Mouse (Mus musculus) urinary bladder, adult 2 months (tissue): ENCODE data around the gene Aldh3b1. TPM values are rescaled to one million over a fixed set of nuclear protein-coding genes. Genes with fewer than 3 reads are reported as not detected.

Experiments used
- DNase-seq: peaks from one replicate; pipeline ENCODE4 v3.0.0; 2022; ENCODE audit warnings: low spot score
- polyA plus RNA-seq: library from polyadenylated mRNA; depleted of rRNA; stranded (reverse); fragments of >200 nt; gene quantifications from 2 replicates; pipeline ENCODE4 v1.2.3, GENCODE M21; 2012

Gene Aldh3b1
- polyA plus RNA-seq, 1 experiment = 6.8 TPM

- no peak for DNase-seq
Observed at GRCm38 (mm10) chr19:3942986-3943735, 13.6 kb upstream of the Aldh3b1 start.

DNA sequence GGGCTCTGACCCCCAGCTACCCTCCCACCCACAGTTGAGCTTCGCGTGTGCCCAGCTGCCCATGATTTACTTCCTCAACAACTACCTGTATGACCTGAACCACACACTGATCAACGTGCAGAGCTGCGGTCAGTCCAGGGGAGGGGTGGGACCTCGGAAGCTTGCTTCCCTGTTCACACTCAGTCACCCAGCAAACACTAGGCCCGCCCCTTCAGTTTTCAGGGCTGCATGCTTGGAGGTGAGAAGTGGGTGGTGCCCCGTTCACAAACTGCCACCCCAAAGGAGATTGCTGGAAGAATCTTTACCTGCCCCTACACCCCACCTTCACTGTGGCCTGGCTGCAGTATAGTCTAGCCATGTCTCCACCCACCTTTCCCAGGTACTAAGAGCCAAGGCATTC, 12.7 kb upstream of the Aldh3b1 start:
- no peak for DNase-seq

- DNase-seq = no peak
Observed at GRCm38 (mm10) chr19:3935896-3936850, 6.6 kb upstream of the Aldh3b1 start.

GRCm38 (mm10) chr19:3935032-3935895, 5.7 kb upstream of the Aldh3b1 start, which contains the start of gene Unc93b1:
Gene Unc93b1, plus strand, starts transcription at chr19:3935186.
- DNase-seq = no peak

DNA sequence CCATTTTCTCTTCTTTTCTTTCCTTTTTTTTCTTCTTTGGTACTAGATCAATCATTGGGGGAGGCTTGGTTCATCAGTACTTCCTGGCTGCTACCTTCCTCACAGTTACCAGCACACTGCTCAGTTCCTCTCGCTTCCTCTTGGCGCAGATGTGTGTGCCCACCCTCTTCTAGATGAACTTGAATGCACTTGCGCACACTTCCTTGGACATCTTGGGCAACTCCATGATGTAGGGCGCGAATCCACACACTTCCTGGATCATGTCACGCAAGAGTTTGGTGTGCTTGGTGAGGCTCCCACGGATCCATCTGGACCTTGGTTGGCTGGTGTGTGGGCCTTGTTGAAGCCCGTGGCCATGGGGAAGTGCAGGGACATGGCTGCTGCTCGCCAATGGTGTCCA, 2.1 kb upstream of the Aldh3b1 start:
- DNase-seq = no peak

DNA sequence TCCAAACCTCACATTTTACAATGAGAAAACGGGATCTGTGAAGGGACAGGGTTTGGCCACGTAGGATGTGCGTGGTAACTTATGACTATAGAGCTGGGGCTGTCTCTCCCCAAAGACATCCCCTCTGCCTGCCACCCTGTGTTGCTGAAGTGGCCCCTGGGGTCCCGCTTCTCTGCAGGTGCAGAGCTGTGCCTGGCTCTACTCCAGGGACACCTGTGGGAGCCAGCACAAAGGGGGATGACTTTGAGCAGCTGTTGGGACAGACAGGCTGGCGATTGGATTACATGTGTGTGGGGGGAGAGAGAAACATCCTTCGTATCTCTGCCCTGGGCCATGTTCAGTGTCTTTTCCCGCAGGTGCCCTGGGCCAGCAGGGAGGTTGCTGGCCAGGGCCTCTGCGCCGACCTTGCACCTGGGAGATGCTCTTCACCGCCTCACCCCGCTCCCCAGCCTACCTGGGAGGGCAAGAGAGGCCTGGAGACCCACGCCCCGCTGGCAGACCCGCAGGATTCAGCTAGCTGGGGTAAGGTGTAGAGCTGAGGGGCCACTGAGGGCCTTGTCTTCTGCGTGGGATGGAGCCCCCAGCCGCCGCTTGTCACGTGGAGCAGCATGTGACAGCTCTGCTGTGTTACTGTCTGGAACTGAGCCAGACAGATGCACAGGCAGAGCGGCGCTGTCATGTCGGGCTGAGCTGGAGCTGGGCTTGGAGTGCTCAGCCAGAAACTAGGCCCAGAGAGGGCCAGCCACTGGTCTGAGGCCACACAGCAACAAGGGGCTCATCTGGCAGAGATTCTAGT, 852 bp upstream of the Aldh3b1 start:
- DNase-seq = no peak

GRCm38 (mm10) chr19:3928779-3929178, 829 bp downstream of the Aldh3b1 start:
- no peak for DNase-seq

- no peak for DNase-seq
Observed at GRCm38 (mm10) chr19:3927989-3928388, 1.6 kb downstream of the Aldh3b1 start.

DNA sequence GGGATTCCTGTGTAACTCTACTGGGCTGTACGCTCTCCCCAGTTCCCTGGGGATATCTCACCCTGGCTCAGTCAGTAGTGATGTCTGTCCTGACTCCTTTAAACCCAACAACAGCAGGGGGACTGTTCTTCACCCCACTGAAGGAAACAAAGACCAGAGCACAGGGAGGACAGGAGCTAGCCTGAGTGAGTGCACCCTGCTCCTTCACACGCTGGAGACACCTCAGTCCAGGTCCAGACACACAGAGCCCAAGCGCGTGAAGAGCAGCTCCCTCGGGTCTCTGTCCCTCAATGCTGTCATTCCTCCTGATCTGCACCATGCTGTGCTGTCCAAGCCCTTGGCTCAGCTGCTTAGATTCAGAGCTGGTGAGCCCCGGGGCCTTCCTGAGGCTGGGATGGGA, 2.9 kb downstream of the Aldh3b1 start:
- no peak for DNase-seq

- DNase-seq = no peak
Observed at GRCm38 (mm10) chr19:3926279-3926678, 3.3 kb downstream of the Aldh3b1 start.

DNA sequence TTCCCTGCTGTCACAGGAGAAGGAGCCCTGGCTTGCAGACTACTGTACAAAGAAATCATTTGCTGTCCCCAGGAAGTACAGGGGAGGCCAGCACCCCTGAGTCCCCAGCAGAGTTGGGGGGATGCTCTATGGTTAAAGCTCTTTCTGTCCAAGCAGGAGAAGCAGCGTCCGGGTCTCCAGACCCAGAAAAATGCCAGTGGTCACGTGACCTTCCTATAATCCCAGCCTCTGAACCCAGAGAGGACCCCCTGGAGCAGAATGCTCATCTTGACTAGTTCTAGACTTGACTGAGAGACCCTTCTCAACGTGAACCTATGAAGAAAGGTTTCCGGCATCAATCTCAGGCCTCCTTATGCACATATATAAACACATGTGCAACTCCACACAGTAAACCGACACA, 3.7 kb downstream of the Aldh3b1 start:
- DNase-seq = no peak

- DNase-seq = no peak
Observed at GRCm38 (mm10) chr19:3924868-3925267, 4.7 kb downstream of the Aldh3b1 start.

GRCm38 (mm10) chr19:3924190-3924589, 5.4 kb downstream of the Aldh3b1 start:
- DNase-seq = no peak

DNA sequence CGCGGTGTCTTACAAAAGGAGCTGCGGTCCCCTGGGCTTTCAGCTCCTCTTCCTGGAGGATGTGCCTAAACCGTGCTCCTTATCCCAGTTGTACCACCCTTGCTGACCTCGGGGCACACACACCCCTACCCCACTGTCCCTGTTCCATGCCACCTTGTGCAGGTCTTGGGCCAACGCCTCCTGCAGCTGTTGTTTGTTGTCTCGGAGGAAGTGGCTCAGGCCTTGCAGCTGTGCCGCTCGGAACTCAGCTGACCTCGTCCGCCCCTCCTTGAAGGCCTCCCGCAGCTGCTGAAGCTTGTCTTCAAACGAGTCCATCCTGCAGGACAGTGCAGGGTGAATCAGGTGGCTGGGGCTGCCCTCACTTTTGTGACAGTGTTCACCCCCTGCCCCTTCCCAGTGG, 6.0 kb downstream of the Aldh3b1 start:
- no peak for DNase-seq

- no peak for DNase-seq
Observed at GRCm38 (mm10) chr19:3922661-3923371, 6.8 kb downstream of the Aldh3b1 start.

GRCm38 (mm10) chr19:3919928-3920327, 9.7 kb downstream of the Aldh3b1 start:
- DNase-seq = no peak

GRCm38 (mm10) chr19:3916727-3917126, 12.9 kb downstream of the Aldh3b1 start:
- DNase-seq = no peak

- no peak for DNase-seq
Observed at GRCm38 (mm10) chr19:3914535-3914934, 15.1 kb downstream of the Aldh3b1 start.

DNA sequence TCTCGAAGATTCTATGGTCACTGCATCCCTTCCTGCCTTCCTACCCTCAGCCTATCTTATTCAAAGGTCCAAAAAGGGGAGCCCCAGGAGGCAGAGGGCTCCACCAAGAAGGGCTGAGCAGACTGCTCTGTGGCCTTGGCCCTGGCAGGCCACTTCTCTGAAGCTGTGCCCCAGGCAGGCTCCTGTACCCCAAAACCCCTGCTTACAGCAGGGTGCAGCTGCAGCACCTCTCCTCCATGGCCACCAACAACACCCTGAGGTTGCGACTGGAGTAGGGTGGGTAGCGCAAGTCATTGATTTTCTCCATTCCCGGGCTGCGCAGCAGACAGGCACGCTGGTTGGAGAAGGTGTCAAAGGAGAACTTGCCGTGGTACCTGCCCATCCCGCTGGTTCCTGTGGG, 15.9 kb downstream of the Aldh3b1 start:
- DNase-seq = no peak
